Mouse (Mus musculus) liver, embryonic 16.5 days (tissue): ENCODE data around the gene Atxn3. TPM values are rescaled to one million over a fixed set of nuclear protein-coding genes. Genes with fewer than 3 reads are reported as not detected.
A peak's percentile ranks its signal among the peaks of the same experiment; 100 is the strongest.

Experiments used
- ATAC-seq: fragments of 200-750 bp; cut with Nextera tagmentation; 2 replicates; pipeline ENCODE4 v1.8.0; 2017; ENCODE audit warnings: low read depth, mild to moderate bottlenecking, moderate number of reproducible peaks, moderate library complexity
- H3K27ac ChIP-seq: fragments of 300-500 bp; sonication (generic); 2 replicates; pipeline ENCODE4 v1.5.1; 2014; ENCODE audit warnings: mild to moderate bottlenecking, low read length
- H3K27me3 ChIP-seq: fragments of 300-500 bp; sonication (generic); 2 replicates; pipeline ENCODE4 v1.6.1; 2014; ENCODE audit warnings: low read depth, low read length, mixed read lengths; ENCODE audit not compliant: control insufficient read depth, insufficient read depth
- H3K36me3 ChIP-seq: fragments of 300-500 bp; sonication (generic); 2 replicates; pipeline ENCODE4 v1.6.1; 2014; ENCODE audit warnings: mild to moderate bottlenecking; ENCODE audit not compliant: control insufficient read depth, insufficient read depth
- H3K4me1 ChIP-seq: fragments of 300-500 bp; sonication (generic); 2 replicates; pipeline ENCODE4 v1.6.1; 2014; ENCODE audit warnings: low read depth, low read length, mixed read lengths; ENCODE audit not compliant: control insufficient read depth
- H3K4me2 ChIP-seq: fragments of 300-500 bp; sonication (generic); 2 replicates; pipeline ENCODE4 v1.6.1; 2014; ENCODE audit warnings: low read depth, low read length, mixed read lengths
- H3K4me3 ChIP-seq: fragments of 300-500 bp; sonication (generic); 2 replicates; pipeline ENCODE4 v1.5.1; 2014; ENCODE audit warnings: low read depth, mild to moderate bottlenecking, low read length
- H3K9ac ChIP-seq: fragments of 300-500 bp; sonication (generic); 2 replicates; pipeline ENCODE4 v1.6.1; 2014; ENCODE audit warnings: low read depth, low read length
- H3K9me3 ChIP-seq: fragments of 300-500 bp; sonication (generic); replicated peaks from 2 replicates; pipeline ENCODE4 v1.6.1; 2016; ENCODE audit warnings: low read length; ENCODE audit not compliant: control insufficient read depth
- WGBS: fragments of 180-500 bp; shearing (Covaris S2); extraction: QIAGEN DNeasy Blood & Tissue Kit; methylation state at CpG from one replicate; pipeline ENCODE4 v1.1.7; 2014; ENCODE audit not compliant: insufficient replicate concordance; 5-methylcytosine and 5-hydroxymethylcytosine counted together
- polyA plus RNA-seq: library from polyadenylated mRNA; unstranded; fragments of >200 nt; fragmentation: Nextera tagmentation; extraction: Ambion mirVana; gene quantifications from 2 replicates; pipeline ENCODE4 v1.2.1, GENCODE M21; 2015

Atxn3 gene
- polyA plus RNA-seq: 8.6 and 9.5 TPM in 2 replicates

DNA sequence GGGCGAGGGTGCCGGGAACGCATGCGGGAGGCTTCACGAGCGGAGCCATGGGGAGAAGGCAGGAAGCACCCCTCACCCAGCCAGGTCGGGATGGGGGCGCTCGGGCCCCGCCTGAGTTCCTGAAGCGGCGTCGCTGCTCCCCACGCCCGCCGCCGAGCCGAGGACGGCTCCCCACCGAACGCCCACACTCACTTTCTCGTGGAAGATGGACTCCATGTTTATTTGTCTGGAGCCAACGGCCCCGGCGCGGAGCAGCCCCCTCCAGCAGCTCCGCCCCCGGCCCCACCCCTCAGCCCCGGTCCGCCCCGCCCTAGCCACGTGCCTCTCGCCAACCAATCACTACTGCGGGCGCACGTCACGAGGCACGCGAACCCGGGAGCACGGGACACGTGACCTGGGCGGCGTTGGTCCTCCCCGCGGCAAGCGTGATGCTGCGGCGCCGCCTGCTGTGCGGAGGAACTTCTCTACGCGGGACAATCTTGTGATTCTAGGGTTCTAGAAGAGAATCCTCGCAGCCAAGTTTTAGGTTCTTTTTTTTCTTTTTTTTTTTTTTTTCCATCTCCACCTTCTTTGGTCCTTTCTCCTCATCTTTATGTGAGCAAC lies at the start of gene Atxn3:
TSS of gene Atxn3 (minus strand) at position 305 of the 603 bp plus-strand sequence.
- under 1% methylated on average over 54 of the region's 54 CpGs for WGBS
- no peaks in the 10 kb centered on the region for H3K36me3 ChIP-seq
- H3K27ac ChIP-seq: peak within 1 kb of the TSS; percentile 83
- no peaks in the 10 kb centered on the region for H3K9me3 ChIP-seq
- peak within 1 kb of the TSS; percentile 59 for H3K4me2 ChIP-seq
- H3K27me3 ChIP-seq: no peaks in the 10 kb centered on the region
- H3K4me1 ChIP-seq: peaks cover 17% of the 10 kb centered on the region
- peak within 1 kb of the TSS; percentile 94 for H3K9ac ChIP-seq
- ATAC-seq: peak; percentile 99
- peak within 1 kb of the TSS; percentile 93 for H3K4me3 ChIP-seq

DNA sequence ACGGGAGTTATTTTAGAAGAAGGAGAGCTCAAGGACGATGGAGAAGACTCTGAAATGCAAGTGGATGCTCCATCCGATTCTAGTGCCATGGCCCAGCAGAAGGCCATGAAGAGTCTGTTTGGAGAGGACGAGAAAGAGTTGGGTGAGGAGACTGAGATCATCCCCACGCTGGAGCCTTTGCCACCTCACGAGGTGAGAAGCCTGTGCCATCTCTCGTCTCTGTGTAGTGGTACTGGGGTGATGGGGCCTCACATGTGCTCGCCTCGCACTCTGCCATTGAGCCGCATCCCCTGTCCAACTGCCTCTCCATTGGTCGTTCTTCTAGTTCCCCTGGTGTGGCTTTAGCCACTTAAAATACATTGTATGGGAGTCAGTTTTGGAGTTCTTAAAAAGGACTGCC lies 42.7 kb upstream of the Atxn3 start:
- WGBS: 87% methylated on average over 11 of the region's 11 CpGs

DNA sequence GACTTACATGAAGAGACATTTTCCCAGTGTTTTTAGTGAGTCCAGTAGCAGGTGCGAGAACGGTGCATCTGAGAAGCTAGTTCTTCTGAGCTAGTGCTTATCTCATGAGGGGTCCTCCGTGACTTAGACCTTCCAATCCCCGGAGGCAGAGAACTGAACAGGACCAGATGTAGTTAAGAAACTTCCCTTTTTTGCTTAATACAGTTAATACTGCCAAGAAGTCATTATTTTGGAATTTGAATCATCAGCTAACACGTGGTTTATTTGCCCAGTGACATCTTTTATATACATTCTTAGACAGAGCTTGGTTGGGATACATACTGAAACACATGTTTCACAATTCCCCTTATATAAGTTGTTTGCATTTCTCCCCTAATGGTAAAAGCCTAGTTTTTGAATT lies 40.9 kb upstream of the Atxn3 start:
- Histone ChIP-seq H3K27me3 (no peaks in the 10 kb centered on the region), H3K4me2 (no peak overlapping the region), H3K9me3 (no peaks in the 10 kb centered on the region), H3K27ac (no peak overlapping the region), H3K9ac (no peak overlapping the region), H3K4me3 (no peak overlapping the region), H3K4me1 (no peaks in the 10 kb centered on the region), H3K36me3 (peaks cover 62% of the 10 kb centered on the region)
- 68% methylated on average over 5 of the region's 5 CpGs for WGBS
- no peak for ATAC-seq

More for the DNA sequence above, 42.7 kb upstream of the Atxn3 start:
- no peak for ATAC-seq
- no peaks in the 10 kb centered on the region for H3K9me3 ChIP-seq
- H3K4me2 ChIP-seq: no peak overlapping the region
- H3K27ac ChIP-seq: no peak overlapping the region
- H3K4me3 ChIP-seq: no peak overlapping the region
- H3K36me3 ChIP-seq: peaks cover 63% of the 10 kb centered on the region
- H3K9ac ChIP-seq: no peak overlapping the region
- H3K27me3 ChIP-seq: no peaks in the 10 kb centered on the region
- no peaks in the 10 kb centered on the region for H3K4me1 ChIP-seq

DNA sequence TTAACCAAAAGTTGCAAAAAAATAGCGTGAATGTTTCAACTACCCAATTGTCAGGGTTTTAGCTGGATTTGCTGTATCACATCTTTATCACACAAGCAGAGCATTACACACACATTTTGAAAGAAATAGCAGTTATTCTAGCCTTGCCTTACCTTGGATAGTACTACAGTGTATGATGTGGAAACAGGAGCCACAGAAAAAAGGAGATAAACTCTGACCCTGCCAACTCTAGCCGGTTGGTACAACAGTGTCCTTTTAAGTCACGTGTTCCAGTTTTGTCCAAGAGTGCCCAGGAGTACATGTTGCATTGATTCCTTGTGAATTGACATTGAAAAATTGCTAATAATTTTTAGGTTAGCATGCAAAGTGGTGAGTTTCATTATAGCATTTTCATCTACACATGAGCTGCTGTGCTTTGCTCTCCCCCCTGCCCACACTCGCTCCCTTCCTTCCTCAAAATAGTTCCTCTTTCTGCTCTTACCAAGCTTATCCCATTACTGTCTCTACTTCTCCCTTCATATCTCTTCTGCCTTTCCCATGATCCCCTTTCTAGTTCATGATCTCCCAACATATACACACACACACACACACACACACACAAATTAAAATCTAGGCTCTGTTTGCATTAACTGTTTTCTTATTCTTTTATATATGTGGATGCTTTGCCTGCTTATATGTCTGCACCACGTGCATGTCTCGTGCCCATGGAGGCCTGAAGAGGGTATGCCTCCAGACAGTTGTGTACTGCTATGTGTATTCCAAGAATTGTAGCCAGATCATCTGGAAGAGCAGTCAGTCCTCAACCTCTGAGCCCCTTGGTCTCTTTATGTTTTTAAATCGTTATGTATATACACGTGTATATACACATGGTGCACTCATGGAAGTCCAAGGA lies 36.8 kb upstream of the Atxn3 start:
- WGBS: 63% methylated on average over 8 of the region's 8 CpGs
- H3K4me1 ChIP-seq: no peaks in the 10 kb centered on the region
- H3K4me3 ChIP-seq: no peak overlapping the region
- no peaks in the 10 kb centered on the region for H3K27me3 ChIP-seq
- no peak overlapping the region for H3K4me2 ChIP-seq
- H3K9me3 ChIP-seq: no peaks in the 10 kb centered on the region
- no peak overlapping the region for H3K9ac ChIP-seq
- peaks cover 55% of the 10 kb centered on the region for H3K36me3 ChIP-seq
- no peak for ATAC-seq
- H3K27ac ChIP-seq: no peak overlapping the region

DNA sequence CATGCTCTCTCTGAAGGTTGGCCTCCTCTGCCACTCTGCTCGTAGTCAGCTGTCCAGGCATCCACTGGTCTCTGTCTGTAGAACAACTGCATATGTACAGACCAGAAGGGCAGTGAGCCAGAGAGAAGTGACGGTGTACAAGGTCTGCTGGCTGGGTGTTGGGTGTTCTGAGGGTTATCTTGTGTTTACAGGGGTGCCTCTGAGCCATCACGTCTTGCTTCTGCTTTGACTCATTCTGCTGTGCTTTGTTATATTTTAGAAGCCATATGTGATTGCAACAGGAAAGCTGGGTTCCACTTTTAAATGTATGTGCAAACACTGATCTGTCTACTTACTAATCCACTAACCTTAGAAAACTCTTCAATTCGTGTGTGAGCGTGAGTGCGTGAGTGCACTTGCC lies 29.6 kb upstream of the Atxn3 start:
- Histone ChIP-seq H3K9me3 (no peaks in the 10 kb centered on the region), H3K4me3 (no peak overlapping the region), H3K36me3 (peaks cover 71% of the 10 kb centered on the region), H3K4me2 (no peak overlapping the region), H3K4me1 (no peaks in the 10 kb centered on the region), H3K27ac (no peak overlapping the region), H3K9ac (no peak overlapping the region), H3K27me3 (no peaks in the 10 kb centered on the region)
- 82% methylated on average over 6 of the region's 6 CpGs for WGBS
- ATAC-seq: no peak

DNA sequence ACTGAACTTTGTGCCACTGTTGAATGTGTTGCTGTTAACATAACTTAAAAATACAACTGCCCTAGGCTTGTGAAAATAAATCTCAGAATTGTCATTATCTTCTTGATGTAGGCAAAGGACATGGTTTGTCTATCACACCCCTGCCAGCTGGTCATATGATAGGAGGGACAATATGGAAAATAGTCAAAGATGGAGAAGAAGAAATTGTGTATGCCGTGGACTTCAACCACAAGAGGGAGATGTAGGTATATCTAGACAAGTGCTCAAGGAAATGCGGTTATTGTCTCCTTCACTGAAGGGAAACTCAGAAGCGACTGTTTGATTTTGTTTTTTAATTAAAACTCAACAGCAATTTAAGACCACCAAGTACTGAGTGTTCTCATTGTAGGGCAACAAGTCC lies 27.1 kb upstream of the Atxn3 start:
- peaks cover 7% of the 10 kb centered on the region for H3K4me1 ChIP-seq
- H3K9ac ChIP-seq: no peak overlapping the region
- H3K4me2 ChIP-seq: no peak overlapping the region
- no peaks in the 10 kb centered on the region for H3K27me3 ChIP-seq
- no peaks in the 10 kb centered on the region for H3K9me3 ChIP-seq
- no peak overlapping the region for H3K4me3 ChIP-seq
- peaks cover 54% of the 10 kb centered on the region for H3K36me3 ChIP-seq
- WGBS: 57% methylated on average over 3 of the region's 3 CpGs
- ATAC-seq: no peak
- no peak overlapping the region for H3K27ac ChIP-seq

DNA sequence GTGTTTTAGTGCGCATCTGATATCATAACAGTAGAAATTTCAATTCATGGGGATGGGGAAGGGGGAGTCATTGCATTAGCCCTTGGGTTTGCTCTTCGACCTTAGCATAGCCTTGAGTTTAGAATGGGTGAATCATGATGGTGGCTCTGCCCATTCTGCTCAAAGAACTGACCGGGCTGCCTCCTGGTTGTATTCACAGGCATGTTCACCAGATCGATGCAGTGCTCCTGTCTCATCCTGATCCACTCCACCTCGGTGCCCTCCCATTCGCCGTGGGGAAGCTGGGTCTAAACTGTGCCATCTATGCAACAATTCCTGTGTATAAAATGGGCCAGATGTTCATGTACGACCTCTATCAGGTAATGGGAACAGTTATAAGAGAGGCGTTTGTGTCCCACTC lies 24.9 kb upstream of the Atxn3 start:
- Histone ChIP-seq H3K27me3 (no peaks in the 10 kb centered on the region), H3K4me3 (no peak overlapping the region), H3K9ac (no peak overlapping the region), H3K4me1 (peaks cover 20% of the 10 kb centered on the region), H3K4me2 (no peak overlapping the region), H3K27ac (no peak overlapping the region), H3K9me3 (no peaks in the 10 kb centered on the region), H3K36me3 (peaks cover 39% of the 10 kb centered on the region)
- WGBS: 87% methylated on average over 9 of the region's 9 CpGs
- no peak for ATAC-seq

DNA sequence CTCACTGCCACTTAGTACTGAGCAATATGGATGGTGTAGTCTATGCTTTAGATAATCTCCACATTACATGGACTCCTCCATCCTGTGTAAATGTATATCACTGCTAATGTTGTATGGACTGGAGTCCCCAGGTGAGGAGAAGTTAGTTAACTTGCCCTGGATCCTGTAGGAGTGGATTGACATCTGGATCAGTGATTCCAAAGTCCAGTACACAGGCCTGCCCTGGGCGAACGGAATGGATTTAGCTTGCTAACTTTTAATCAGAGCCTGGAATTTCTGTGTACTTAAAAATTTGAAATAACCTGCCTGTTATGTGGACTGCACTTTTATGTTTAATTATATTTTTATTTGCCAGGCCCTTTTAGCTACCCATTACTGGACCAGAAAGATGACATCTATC lies 23.5 kb upstream of the Atxn3 start:
- no peak overlapping the region for H3K9ac ChIP-seq
- no peak overlapping the region for H3K27ac ChIP-seq
- H3K27me3 ChIP-seq: no peaks in the 10 kb centered on the region
- no peak for ATAC-seq
- no peak overlapping the region for H3K4me2 ChIP-seq
- WGBS: 79% methylated on average over 2 of the region's 2 CpGs
- peaks cover 29% of the 10 kb centered on the region for H3K36me3 ChIP-seq
- H3K4me1 ChIP-seq: peaks cover 35% of the 10 kb centered on the region
- no peak overlapping the region for H3K4me3 ChIP-seq
- no peaks in the 10 kb centered on the region for H3K9me3 ChIP-seq

DNA sequence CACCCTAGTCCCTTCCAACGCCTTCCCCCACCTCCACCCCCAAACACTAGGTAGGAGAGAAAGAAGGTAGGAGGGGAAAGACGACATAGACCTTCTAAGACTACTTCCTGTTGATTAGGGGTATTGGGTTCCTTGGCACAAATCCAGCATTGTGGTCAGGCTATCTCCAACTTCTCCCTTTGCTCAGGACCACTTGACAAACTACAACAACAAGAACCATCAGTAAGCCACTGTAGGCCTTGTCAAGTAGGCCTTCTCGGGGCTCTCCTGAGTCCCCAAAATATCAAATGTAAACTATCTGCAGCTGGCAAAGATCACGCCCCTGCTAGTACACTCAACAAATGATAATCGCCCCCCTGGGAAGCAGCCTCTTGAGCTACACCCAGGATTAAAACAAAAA lies 22.2 kb upstream of the Atxn3 start:
- peak overlapping the region; percentile 61 for H3K27ac ChIP-seq
- H3K4me2 ChIP-seq: peak overlapping the region; percentile 12; the same call in 1 of the 2 replicates
- H3K9me3 ChIP-seq: no peaks in the 10 kb centered on the region
- no peak overlapping the region for H3K9ac ChIP-seq
- H3K4me1 ChIP-seq: peaks cover 35% of the 10 kb centered on the region
- ATAC-seq: peak; percentile 9; the same call in 1 of the 2 replicates
- no peaks in the 10 kb centered on the region for H3K27me3 ChIP-seq
- H3K36me3 ChIP-seq: peaks cover 26% of the 10 kb centered on the region
- no peak overlapping the region for H3K4me3 ChIP-seq
- WGBS: 18% methylated on average over 5 of the region's 5 CpGs
